Mouse (Mus musculus) heart, adult 2 months (tissue): ENCODE results near the gene Nudt19.

Source experiments
- CTCF ChIP-seq: fragments of 200-600 bp; IDR thresholded peaks from 2 replicates; pipeline ENCODE4 v1.8.1; 2022; ENCODE audit warnings: antibody characterized with exemption, mild to moderate bottlenecking, moderate library complexity
- EP300 ChIP-seq: fragments of 200-500 bp; IDR thresholded peaks from 2 replicates; pipeline ENCODE4 v1.6.1; 2011; ENCODE audit warnings: low read depth, low read length, control low read depth; ENCODE audit not compliant: insufficient read depth
- POLR2A ChIP-seq: fragments of 200-500 bp; IDR thresholded peaks from 2 replicates; pipeline ENCODE4 v1.6.1; 2011; ENCODE audit warnings: mild to moderate bottlenecking, low read depth, low read length, control low read depth; ENCODE audit not compliant: insufficient read depth

- TF ChIP-seq CTCF: no peak
- TF ChIP-seq POLR2A: no peak
- no peak for TF ChIP-seq EP300
Observed at GRCm38 (mm10) chr7:35563071-35563470, 7.0 kb upstream of the Nudt19 start.
